Mouse (Mus musculus): ENCODE results near the gene Kpna7.

Gene Kpna7

GRCm38 (mm10) chr5:145102706-145103105, 18.9 kb upstream of the Kpna7 start:
- 45% methylated on average over 4 of the region's 4 CpGs for WGBS

GRCm38 (mm10) chr5:145101451-145101850, 17.6 kb upstream of the Kpna7 start:
- WGBS, result 98% methylated on average over 11 of the region's 11 CpGs

GRCm38 (mm10) chr5:145100960-145101359, 17.1 kb upstream of the Kpna7 start:
- 97% methylated on average over 9 of the region's 9 CpGs for WGBS

GRCm38 (mm10) chr5:145098340-145098821, 14.6 kb upstream of the Kpna7 start:
- 90% methylated on average over 10 of the region's 10 CpGs for WGBS

GRCm38 (mm10) chr5:145096195-145096594, 12.4 kb upstream of the Kpna7 start:
- WGBS, result 84% methylated on average over 4 of the region's 4 CpGs

- 82% methylated on average over 3 of the region's 3 CpGs for WGBS
These were observed 6.0 kb upstream of the Kpna7 start for GRCm38 (mm10) chr5:145089878-145090277.

GRCm38 (mm10) chr5:145088186-145088585, 4.4 kb upstream of the Kpna7 start:
- WGBS, result 99% methylated on average over 2 of the region's 2 CpGs

GRCm38 (mm10) chr5:145084822-145085221, 992 bp upstream of the Kpna7 start:
- 57% methylated on average over 2 of the region's 2 CpGs for WGBS

- 53% methylated on average over 6 of the region's 6 CpGs for WGBS
These were observed 629 bp downstream of the Kpna7 start for GRCm38 (mm10) chr5:145083201-145083600.

- 86% methylated on average over 10 of the region's 10 CpGs for WGBS
These were observed 1.8 kb downstream of the Kpna7 start for GRCm38 (mm10) chr5:145081866-145082613.

- 74% methylated on average over 3 of the region's 3 CpGs for WGBS
These were observed 8.7 kb downstream of the Kpna7 start for GRCm38 (mm10) chr5:145075081-145075480.

- 59% methylated on average over 6 of the region's 6 CpGs for WGBS
These were observed 12.5 kb downstream of the Kpna7 start for GRCm38 (mm10) chr5:145071342-145071741.

- under 1% methylated on average over 5 of the region's 5 CpGs for WGBS
These were observed 14.1 kb downstream of the Kpna7 start for GRCm38 (mm10) chr5:145069707-145070106.

GRCm38 (mm10) chr5:145068863-145069262, 15.0 kb downstream of the Kpna7 start:
- WGBS, result 57% methylated on average over 3 of the region's 3 CpGs

- 94% methylated on average over 1 of the region's 1 CpGs for WGBS
These were observed 19.0 kb downstream of the Kpna7 start for GRCm38 (mm10) chr5:145064765-145065340.

- 86% methylated on average over 2 of the region's 2 CpGs for WGBS
These were observed 24.3 kb downstream of the Kpna7 start for GRCm38 (mm10) chr5:145059524-145059923.

- WGBS, result 86% methylated on average over 7 of the region's 7 CpGs
These were observed 25.1 kb downstream of the Kpna7 start for GRCm38 (mm10) chr5:145058722-145059121.

- WGBS, result 54% methylated on average over 8 of the region's 8 CpGs
These were observed 25.9 kb downstream of the Kpna7 start for GRCm38 (mm10) chr5:145057907-145058306.

GRCm38 (mm10) chr5:145054187-145054586, 29.6 kb downstream of the Kpna7 start:
- 83% methylated on average over 3 of the region's 3 CpGs for WGBS

GRCm38 (mm10) chr5:145042690-145043089, 41.1 kb downstream of the Kpna7 start, which contains the start of gene 1700018F24Rik:
TSS of gene 1700018F24Rik (plus strand) at chr5:145042990.
- WGBS, result 69% methylated on average over 3 of the region's 3 CpGs

GRCm38 (mm10) chr5:145041628-145042027, 42.2 kb downstream of the Kpna7 start:
- WGBS, result 53% methylated on average over 4 of the region's 4 CpGs

GRCm38 (mm10) chr5:145032391-145032790, 51.4 kb downstream of the Kpna7 start, which contains the start of gene Gm4871:
TSS of gene Gm4871 (minus strand) at chr5:145032754.
- WGBS, result 79% methylated on average over 5 of the region's 5 CpGs

GRCm38 (mm10) chr5:145030476-145030875, 53.4 kb downstream of the Kpna7 start:
- WGBS, result 77% methylated on average over 1 of the region's 1 CpGs
